Mouse (Mus musculus): ENCODE data around the gene Gm14391. TPM values are rescaled to one million over a fixed set of nuclear protein-coding genes. Genes with fewer than 3 reads are reported as not detected.
"Not testable (repeated sequence)": the region's sequence is repeated elsewhere in the genome, so short reads cannot be mapped to it uniquely, and the experiment has no call there.

Gm14391 gene
- polyA plus RNA-seq, 1 experiment from 2014 or later: 5.4 TPM

DNA sequence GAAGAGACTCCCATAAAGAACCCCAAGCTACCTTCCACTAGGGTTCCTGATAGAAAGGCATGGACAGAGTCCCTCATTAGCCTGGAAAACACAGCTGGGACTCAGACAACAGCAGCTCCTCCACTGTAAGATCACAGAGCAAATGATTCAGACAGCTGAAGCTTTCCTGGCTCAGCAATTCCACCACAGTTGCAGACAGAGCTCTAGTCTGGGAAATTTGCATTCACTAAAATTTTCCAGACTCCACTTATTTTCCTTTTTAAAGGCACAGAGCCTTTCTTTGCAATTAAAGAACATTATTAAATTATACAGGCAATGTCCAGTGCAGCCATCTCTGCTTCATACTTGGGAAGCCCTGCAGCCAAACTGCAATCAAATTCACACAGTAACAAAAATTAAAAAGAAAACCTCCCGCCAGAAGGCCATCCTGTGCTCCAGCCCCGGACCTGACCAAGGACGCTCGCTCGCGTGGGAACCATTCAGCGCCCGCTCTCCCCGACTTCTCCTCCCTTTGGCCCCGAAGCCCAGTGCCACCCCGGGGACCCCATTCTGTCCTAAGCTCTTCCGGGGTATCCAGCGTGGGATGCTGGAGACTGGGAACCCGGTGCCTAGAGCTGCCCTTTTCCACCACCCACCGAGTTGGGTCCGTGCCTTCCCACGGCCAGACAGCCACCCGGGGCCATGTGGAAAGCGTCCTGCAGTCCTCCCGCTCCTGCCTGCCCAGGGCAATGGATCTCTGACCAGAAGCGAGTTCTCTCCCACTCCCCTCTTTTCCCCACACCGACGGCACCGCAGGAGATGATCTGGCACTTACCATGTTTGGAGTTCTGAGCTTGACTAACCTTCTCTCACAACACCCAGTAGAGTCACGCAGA lies 65.4 kb downstream of the Gm14391 start:
- WGBS: 2% methylated on average over 25 of the region's 25 CpGs
- peak overlapping the region; percentile 53 for H3K4me3 ChIP-seq
- not testable (repeated sequence) for H3K9me3 ChIP-seq; DNase-seq (ENCODE audit: low spot score); H3K4me1 ChIP-seq; H3K27me3 ChIP-seq (ENCODE audit: insufficient read depth, poor library complexity, severe bottlenecking); H3K27ac ChIP-seq; H3K36me3 ChIP-seq

Other genes with a start within 250 kb of the Gm14391 start
- not detected in 2 replicates for gene Gm14444, start 196.7 kb downstream of the Gm14391 start, polyA plus RNA-seq (2016; fragmentation: Nextera tagmentation; extraction: Ambion mirVana)
- 0.84 and 1.2 TPM in 2 replicates for gene Gm14393, start 139.1 kb downstream of the Gm14391 start, polyA plus RNA-seq (2016; fragmentation: Nextera tagmentation; extraction: Ambion mirVana)
- gene Gm14399, start 64.9 kb downstream of the Gm14391 start, polyA plus RNA-seq (2016; fragmentation: Nextera tagmentation; extraction: Ambion mirVana): 7.4 and 9.2 TPM in 2 replicates
- gene Gm14443, start 31.0 kb downstream of the Gm14391 start, polyA plus RNA-seq (2016; fragmentation: Nextera tagmentation; extraction: Ambion mirVana): 0.60 and 0.65 TPM in 2 replicates
- 3.3 TPM in 1 of 2 replicates, not detected in the other for gene Gm14440, start 68.2 kb upstream of the Gm14391 start, polyA plus RNA-seq (2016; fragmentation: Nextera tagmentation; extraction: Ambion mirVana)
- gene Gm4631, start 131.3 kb upstream of the Gm14391 start, polyA plus RNA-seq (2016; fragmentation: Nextera tagmentation; extraction: Ambion mirVana): 12.6 and 14.6 TPM in 2 replicates
- gene Zfp968, start 165.5 kb upstream of the Gm14391 start, polyA plus RNA-seq (2016; fragmentation: Nextera tagmentation; extraction: Ambion mirVana): 4.8 and 6.1 TPM in 2 replicates
- 19.8 TPM in 2 replicates for gene Gm4724, start 228.9 kb upstream of the Gm14391 start, polyA plus RNA-seq (2016; fragmentation: Nextera tagmentation; extraction: Ambion mirVana)

All from heart, embryonic 10.5 days (tissue).